Mouse (Mus musculus) bone marrow, adult 2 months (tissue): ENCODE measurements around the gene Itgb6. TPM values are rescaled to one million over a fixed set of nuclear protein-coding genes. Genes with fewer than 3 reads are reported as not detected.

Source experiments
- H3K27ac ChIP-seq: fragments of 200-500 bp; 2 replicates; pipeline ENCODE4 v1.5.1; 2012; ENCODE audit warnings: low read depth, mild to moderate bottlenecking, control low read depth, inconsistent platforms, low read length; ENCODE audit not compliant: control insufficient read depth, poor library complexity, insufficient read depth
- H3K4me1 ChIP-seq: fragments of 200-500 bp; 2 replicates; pipeline ENCODE4 v1.6.1; 2011; ENCODE audit warnings: low read length; ENCODE audit not compliant: control insufficient read depth, insufficient read depth
- H3K4me3 ChIP-seq: fragments of 200-500 bp; replicated peaks from 2 replicates; pipeline ENCODE3; 2011; ENCODE audit warnings: mild to moderate bottlenecking, low read depth, low read length, control low read depth; ENCODE audit not compliant: control insufficient read depth
- CTCF ChIP-seq: fragments of 200-500 bp; IDR thresholded peaks from 2 replicates; pipeline ENCODE4 v1.5.1; 2011; ENCODE audit warnings: low read length, control low read depth; ENCODE audit not compliant: control insufficient read depth, insufficient read depth
- POLR2A ChIP-seq: fragments of 200-500 bp; IDR thresholded peaks from 2 replicates; pipeline ENCODE4 v1.6.1; 2011; ENCODE audit warnings: low read depth, mild to moderate bottlenecking, control low read depth, low read length, borderline replicate concordance; ENCODE audit not compliant: control insufficient read depth
- WGBS: fragments of 180-500 bp; shearing (Covaris S2); methylation state at CpG from one replicate; pipeline ENCODE4 v1.1.7; 2018; 5-methylcytosine and 5-hydroxymethylcytosine counted together
- polyA plus RNA-seq: library from polyadenylated mRNA; stranded (reverse); fragments of >200 nt; gene quantifications from 2 replicates; pipeline ENCODE4 v1.2.4, GENCODE M21; 2011; ENCODE audit warnings: low replicate concordance; ENCODE audit not compliant: missing spikeins, insufficient read depth, insufficient read length

Itgb6 gene
- polyA plus RNA-seq, 1 experiment: not detected

DNA sequence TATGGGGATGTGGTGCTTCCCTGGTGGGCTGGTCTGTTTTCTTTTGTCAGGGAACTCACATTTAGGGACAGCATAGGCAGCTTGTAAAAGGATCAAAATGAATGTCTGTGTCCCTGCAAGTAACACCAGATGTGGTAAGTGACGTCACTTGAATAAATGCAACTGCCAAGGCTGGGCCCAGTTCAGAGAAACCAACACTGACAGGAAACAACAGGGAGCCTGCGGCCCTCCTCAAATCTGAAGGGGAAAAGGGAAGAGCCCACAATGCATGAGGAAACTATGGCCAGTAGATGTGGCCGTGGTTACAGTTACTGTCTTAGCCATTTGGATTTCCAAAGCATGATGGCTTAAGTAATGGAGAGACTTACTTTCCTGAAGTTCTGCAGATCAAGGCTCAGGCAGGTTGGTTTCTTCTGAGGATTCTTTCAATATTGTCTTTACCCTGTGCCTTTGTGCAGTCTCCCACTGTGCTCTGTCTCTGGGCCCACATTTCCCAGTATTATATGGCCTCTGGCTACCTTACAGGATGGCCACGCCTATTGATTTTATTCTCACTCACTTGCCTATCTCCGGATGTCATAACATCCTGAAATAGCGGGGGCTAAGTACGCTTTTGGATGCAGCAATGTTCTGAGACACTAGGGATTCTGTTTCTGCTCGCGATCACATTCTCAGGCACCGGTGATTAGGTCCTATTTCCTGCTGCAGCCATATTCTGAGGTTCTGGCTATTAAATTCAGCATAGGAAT is 17.1 kb upstream of the Itgb6 start:
- Histone ChIP-seq H3K4me1 (peaks cover 2% of the 10 kb centered on the region; the same call in 1 of the 2 replicates), H3K4me3 (no peak overlapping the region), H3K27ac (no peak overlapping the region)
- 26% methylated on average over 10 of the region's 10 CpGs for WGBS
- TF ChIP-seq CTCF (no peak), POLR2A (no peak)

DNA sequence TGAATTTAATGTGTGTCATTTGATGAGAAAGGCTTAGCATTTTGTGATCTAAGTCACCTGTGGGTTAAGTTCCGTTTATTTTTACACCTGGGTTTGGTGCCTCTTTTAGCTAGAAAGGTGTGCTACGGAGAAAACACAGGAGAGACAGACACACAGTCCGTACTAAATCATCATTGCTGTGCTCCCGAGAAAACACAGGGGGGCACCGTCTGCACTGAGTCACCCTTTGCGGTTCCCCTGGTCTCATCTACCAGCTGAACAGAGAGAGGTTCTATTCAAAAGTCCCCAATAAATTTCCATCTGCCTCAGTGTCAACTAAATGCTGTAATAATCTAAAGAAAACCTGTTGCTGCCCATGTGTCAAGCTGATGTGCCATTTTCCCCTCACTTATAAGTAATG is 8.5 kb upstream of the Itgb6 start:
- Histone ChIP-seq H3K4me3 (no peak overlapping the region), H3K4me1 (no peaks in the 10 kb centered on the region), H3K27ac (no peak overlapping the region)
- 74% methylated on average over 6 of the region's 6 CpGs for WGBS
- TF ChIP-seq CTCF (no peak), POLR2A (no peak)

DNA sequence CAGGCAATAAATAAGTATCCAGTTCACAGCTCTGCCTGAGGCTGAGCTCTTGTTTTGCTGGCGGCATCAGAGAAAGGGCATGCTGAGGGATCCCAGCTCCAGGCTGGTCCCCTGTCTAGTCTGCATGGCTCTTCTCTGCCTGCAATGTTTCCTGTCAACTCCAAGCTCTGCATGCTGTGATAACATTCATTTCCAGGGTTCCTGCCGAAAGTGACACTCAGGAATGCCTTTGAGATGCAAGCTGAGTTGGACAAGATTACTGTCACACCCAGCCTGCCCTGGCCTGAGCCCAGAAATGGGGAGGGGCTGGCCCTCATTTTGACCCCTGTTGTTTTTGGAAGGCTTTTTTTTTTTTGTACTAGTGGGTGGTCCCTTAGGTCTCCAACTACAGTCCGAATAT is 7.6 kb upstream of the Itgb6 start:
- H3K4me3 ChIP-seq: no peak overlapping the region
- WGBS: 70% methylated on average over 3 of the region's 3 CpGs
- TF ChIP-seq POLR2A (no peak), CTCF (no peak)

DNA sequence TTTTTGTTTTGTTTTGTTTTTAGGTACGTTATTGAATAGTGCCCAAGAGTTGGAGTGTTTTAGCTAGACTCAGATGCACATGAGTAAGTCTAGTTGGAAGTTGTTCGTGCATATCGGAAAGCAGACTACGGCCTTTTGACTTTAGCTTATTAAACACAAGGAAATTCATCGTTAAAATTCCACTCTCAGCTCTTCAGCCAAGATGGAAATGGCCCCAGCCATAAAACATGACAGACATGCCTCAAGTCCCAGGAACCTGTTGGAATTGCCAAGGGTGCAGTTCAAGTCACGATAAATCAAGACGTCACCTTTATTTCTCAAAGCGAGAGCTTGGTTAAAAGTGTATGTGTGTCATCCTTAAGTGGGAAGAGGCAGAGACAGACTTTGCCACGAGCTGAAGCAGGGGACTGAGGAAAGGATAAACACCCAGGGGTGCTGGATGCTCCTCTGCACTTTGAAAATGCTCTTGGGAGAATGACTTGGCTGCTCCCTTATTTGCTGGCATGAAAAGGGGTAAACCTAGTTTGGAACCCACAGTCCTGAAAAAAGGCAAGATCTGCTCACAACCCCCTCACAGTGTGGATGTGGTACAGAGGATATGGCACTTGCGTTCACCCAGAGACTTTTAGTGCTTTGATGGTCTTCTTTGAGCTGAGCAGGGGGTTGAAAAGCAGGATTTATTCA is 6.6 kb upstream of the Itgb6 start:
- no peaks in the 10 kb centered on the region for H3K4me1 ChIP-seq
- WGBS: 81% methylated on average over 10 of the region's 10 CpGs
- TF ChIP-seq CTCF (no peak), POLR2A (no peak)
- no peak overlapping the region for H3K27ac ChIP-seq
- H3K4me3 ChIP-seq: no peak overlapping the region

More for the DNA sequence above, 7.6 kb upstream of the Itgb6 start:
- Histone ChIP-seq H3K4me1 (no peaks in the 10 kb centered on the region), H3K27ac (no peak overlapping the region)

DNA sequence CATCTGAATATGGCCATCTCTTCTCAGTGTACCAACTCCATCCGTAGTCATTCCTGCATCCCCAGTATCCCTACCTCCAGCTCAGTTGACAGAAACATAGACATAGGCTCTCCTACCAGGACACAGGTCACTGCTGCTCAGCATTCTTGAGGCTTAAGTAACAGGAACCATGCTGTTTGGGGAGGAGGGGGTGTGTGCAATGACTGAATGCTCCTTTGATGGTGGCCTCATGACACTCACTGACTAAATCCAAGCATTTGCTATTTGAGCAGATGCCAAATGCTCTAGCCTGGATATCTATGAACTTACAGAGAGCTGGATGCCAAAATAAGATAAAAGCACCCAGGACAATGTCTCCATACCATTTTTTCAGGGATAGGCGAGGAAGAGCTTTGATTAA is 2.2 kb upstream of the Itgb6 start:
- TF ChIP-seq POLR2A (no peak), CTCF (no peak)
- Histone ChIP-seq H3K27ac (no peak overlapping the region), H3K4me3 (no peak overlapping the region), H3K4me1 (no peaks in the 10 kb centered on the region)
- 72% methylated on average over 2 of the region's 2 CpGs for WGBS

DNA sequence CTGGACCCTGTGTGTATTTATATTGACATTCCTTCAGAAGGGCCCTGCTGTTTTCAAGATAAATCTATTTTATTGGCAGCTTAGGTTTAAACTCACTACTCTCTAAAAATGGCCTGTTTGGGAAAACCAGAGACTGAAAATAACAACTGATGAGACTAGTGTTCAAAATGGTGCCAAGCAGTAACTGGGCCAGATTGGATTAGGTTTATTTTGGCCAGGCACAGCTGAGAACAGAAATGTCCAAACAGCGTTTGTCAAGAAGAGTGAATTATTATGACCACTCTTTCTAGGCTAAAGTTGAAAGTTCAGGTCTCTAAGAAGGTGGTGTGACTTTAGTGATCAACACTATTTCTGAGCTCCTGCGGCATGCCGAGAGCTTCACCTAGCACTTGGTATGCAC is 524 bp upstream of the Itgb6 start:
- no peak overlapping the region for H3K27ac ChIP-seq
- TF ChIP-seq POLR2A (no peak), CTCF (no peak)
- H3K4me1 ChIP-seq: no peaks in the 10 kb centered on the region
- no peak overlapping the region for H3K4me3 ChIP-seq
- 86% methylated on average over 3 of the region's 3 CpGs for WGBS

DNA sequence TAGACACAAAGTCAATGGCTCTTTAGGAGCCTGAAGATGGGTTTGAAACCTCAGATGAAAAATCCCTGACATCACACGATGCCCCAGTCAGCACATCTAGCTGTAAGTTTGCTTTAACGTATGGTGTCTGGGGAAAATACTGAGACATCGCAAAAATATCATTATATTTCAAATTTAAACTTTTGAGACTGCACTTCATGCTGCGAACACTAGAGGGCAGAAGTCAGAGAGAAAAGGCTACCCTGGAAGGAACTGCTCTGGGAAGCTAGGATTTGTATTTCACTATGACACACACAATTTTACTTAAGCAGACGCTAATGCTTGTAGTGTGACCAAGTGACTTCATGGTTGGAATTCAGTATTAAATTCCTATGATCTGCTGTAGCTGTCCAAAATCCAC is 1.5 kb downstream of the Itgb6 start:
- no peak overlapping the region for H3K4me3 ChIP-seq
- 16% methylated on average over 5 of the region's 5 CpGs for WGBS
- TF ChIP-seq CTCF: no peak
- no peak for TF ChIP-seq POLR2A
- H3K27ac ChIP-seq: no peak overlapping the region
- H3K4me1 ChIP-seq: no peaks in the 10 kb centered on the region

DNA sequence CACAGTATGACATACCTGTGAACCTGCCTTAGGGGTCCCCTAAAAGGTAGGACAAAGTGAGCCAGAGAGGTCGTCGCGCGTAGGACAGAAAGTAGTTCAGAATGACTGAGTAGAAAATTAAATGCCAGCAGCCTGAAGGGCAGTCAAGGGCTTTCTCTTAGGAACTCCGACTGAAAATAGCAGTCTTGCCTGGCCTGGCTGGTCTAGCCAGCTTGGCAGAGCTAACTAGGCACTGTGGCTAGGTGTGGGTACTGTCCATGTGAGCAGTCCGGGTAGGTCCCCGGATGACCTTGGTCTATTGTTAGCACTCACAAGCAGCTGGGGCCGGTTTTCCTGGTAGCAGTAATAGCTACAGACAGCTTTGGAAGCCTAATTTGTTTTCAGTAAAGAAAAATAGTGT is 2.2 kb downstream of the Itgb6 start:
- no peaks in the 10 kb centered on the region for H3K4me1 ChIP-seq
- no peak overlapping the region for H3K4me3 ChIP-seq
- WGBS: 87% methylated on average over 8 of the region's 8 CpGs
- TF ChIP-seq POLR2A (no peak), CTCF (no peak)
- H3K27ac ChIP-seq: no peak overlapping the region
